Comparison of ENCODE assay signal across 9 mouse cellular contexts in genomic region chr6:112488821-112489180, GRCm38 (mm10). TPM values are rescaled to one million over a fixed set of nuclear protein-coding genes. Genes with fewer than 3 reads are reported as not detected.
DNase-seq lines count a peak whose midpoint lies in the region; ATAC-seq and TF ChIP-seq lines count a peak whose summit lies in the region.
"Had no signal": no experiment of that assay in that cellular context is flagged by ENCODE, and none has a peak within 500 bp of the region (broad histone marks: within the 10 kb centered on the region; RNA-seq: fewer than 3 reads in every experiment).

No protein-coding gene starts in this region.

- intact Hi-C loops in left cerebral cortex, postnatal 4 days (cut with DNase I) = loop anchor here (10.0 kb wide), 1 partner anchor 284 kb away; no protein-coding TSS in a partner anchor

- no peak overlapping the region for H3K9ac ChIP-seq in heart, embryonic 14.5 days (ENCODE audit: low read length)
- H3K9ac ChIP-seq in forebrain, postnatal 0 days = peak overlapping the region; percentile 35; the same call in 1 of the 2 replicates
- H3K9ac ChIP-seq in midbrain, embryonic 12.5 days (replicated peaks) = no peak overlapping the region

- no peak for ATAC-seq in heart, embryonic 14.5 days (ENCODE audit: insufficient number of reproducible peaks, insufficient read depth, low FRiP score, low read depth)
- ATAC-seq in G1E (ENCODE audit: extremely low read depth, insufficient number of reproducible peaks, low FRiP score, poor library complexity, severe bottlenecking) = no peak
- no peak for ATAC-seq in forebrain, postnatal 0 days
- ATAC-seq in midbrain, embryonic 12.5 days (ENCODE audit: low FRiP score, low read depth) = no peak; the same call in 1 of the 2 replicates

- no peaks in the 10 kb centered on the region for H3K36me3 ChIP-seq in heart, embryonic 14.5 days (ENCODE audit: control insufficient read depth, insufficient read depth, low read length)
- no peaks in the 10 kb centered on the region for H3K36me3 ChIP-seq in G1E (replicated peaks)
- no peaks in the 10 kb centered on the region for H3K36me3 ChIP-seq in forebrain, postnatal 0 days (ENCODE audit: insufficient read depth)
- H3K36me3 ChIP-seq in midbrain, embryonic 12.5 days = no peaks in the 10 kb centered on the region

- H3K4me2 ChIP-seq in heart, embryonic 14.5 days (ENCODE audit: low read length) = peak overlapping the region; percentile 81
- H3K4me2 ChIP-seq in forebrain, postnatal 0 days (ENCODE audit: low read depth) = peak overlapping the region; percentile 72
- peak overlapping the region; percentile 64 for H3K4me2 ChIP-seq in midbrain, embryonic 12.5 days (replicated peaks)

- peaks cover 64% of the 10 kb centered on the region for H3K27me3 ChIP-seq in heart, embryonic 14.5 days (ENCODE audit: control insufficient read depth, insufficient read depth, low read length)
- H3K27me3 ChIP-seq in G1E (ENCODE audit: insufficient read depth, low read length) = no peaks in the 10 kb centered on the region
- peaks cover 24% of the 10 kb centered on the region for H3K27me3 ChIP-seq in forebrain, postnatal 0 days (ENCODE audit: insufficient read depth, low read length)
- peaks cover 91% of the 10 kb centered on the region for H3K27me3 ChIP-seq in midbrain, embryonic 12.5 days

- no peak for TF ChIP-seq CTCF in G1E (IDR thresholded peaks at IDR 0.05; ENCODE audit: low read depth, low read length)
- TF ChIP-seq CTCF in forebrain, postnatal 0 days (IDR thresholded peaks at IDR 0.05; ENCODE audit: low read depth) = no peak

- H3K4me3 ChIP-seq in heart, embryonic 14.5 days (ENCODE audit: control insufficient read depth in 1 of 2, insufficient read depth in 1 of 2, low read depth in 1 of 2, low read length in 2 of 2) = peak overlapping the region; percentile 17 to 39
- H3K4me3 ChIP-seq in G1E (ENCODE audit: low read depth, low read length) = peak overlapping the region; percentile 44; the same call in 1 of the 2 replicates
- H3K4me3 ChIP-seq in forebrain, postnatal 0 days (ENCODE audit: low read depth, low read length) = peak overlapping the region; percentile 42
- H3K4me3 ChIP-seq in midbrain, embryonic 12.5 days = peak overlapping the region; percentile 38

- H3K4me1 ChIP-seq in heart, embryonic 14.5 days (ENCODE audit: control insufficient read depth in 2 of 2, insufficient read depth in 2 of 2, low read length in 2 of 2) = peaks cover 5 to 19% of the 10 kb centered on the region in 2 experiments; a peak in 3 of 4 replicates
- no peaks in the 10 kb centered on the region for H3K4me1 ChIP-seq in G1E (ENCODE audit: insufficient read depth, low read depth, low read length)
- H3K4me1 ChIP-seq in forebrain, postnatal 0 days (ENCODE audit: insufficient read depth) = 0 out of 2 replicates have a peak, but pooled peaks cover 4% of the 10 kb centered on the region
- H3K4me1 ChIP-seq in midbrain, embryonic 12.5 days = peaks cover 21% of the 10 kb centered on the region

- WGBS in heart, embryonic 14.5 days = 34% methylated on average over 24 of the region's 24 CpGs
- 36% methylated on average over 24 of the region's 24 CpGs for WGBS in forebrain, postnatal 0 days
- WGBS in midbrain, embryonic 12.5 days = 37% methylated on average over 24 of the region's 24 CpGs

- no peaks in the 10 kb centered on the region for H3K9me3 ChIP-seq in heart, embryonic 14.5 days (ENCODE audit: control insufficient read depth, low read length)
- peaks cover 91% of the 10 kb centered on the region for H3K9me3 ChIP-seq in G1E (replicated peaks)
- no peaks in the 10 kb centered on the region for H3K9me3 ChIP-seq in forebrain, postnatal 0 days (ENCODE audit: low read length)
- H3K9me3 ChIP-seq in midbrain, embryonic 12.5 days = no peaks in the 10 kb centered on the region

- no peak overlapping the region for H3K27ac ChIP-seq in heart, embryonic 14.5 days (replicated peaks in 1 of 2; ENCODE audit: control insufficient read depth in 1 of 2, insufficient read depth in 1 of 2, low read depth in 2 of 2, low read length in 2 of 2)
- no peak overlapping the region for H3K27ac ChIP-seq in forebrain, postnatal 0 days (ENCODE audit: low read depth, low read length)
- no peak overlapping the region for H3K27ac ChIP-seq in midbrain, embryonic 12.5 days (replicated peaks)

- DNase-seq in heart, postnatal 4 days = no peak
- DNase-seq in G1E (ENCODE audit: low spot score) = no peak
- DNase-seq in forebrain, postnatal 0 days = no peak
- no peak for DNase-seq in retina, embryonic 14.5 days (ENCODE audit: low spot score)
- DNase-seq in left cerebral cortex, postnatal 4 days = no peak
- DNase-seq in yolk sac, embryonic 10.5 days (ENCODE audit: low spot score) = no peak

RNA-seq across cellular contexts. Expression of gene Oxtr, which starts 0.9 kb away (rescaled TPM):
- 0.35 and 0.47 TPM in 2 replicates for polyA plus RNA-seq in heart, embryonic 14.5 days (2014; fragmentation: Nextera tagmentation; extraction: Ambion mirVana)
- total RNA-seq in heart, postnatal 4 days (2021) = under 1 TPM; 0.07 to 0.14 TPM
- total RNA-seq in G1E (2014; fragmentation: Nextera tagmentation) (not detected in 2 replicates), G1E (2017) (0.06 and 0.27 TPM in 2 replicates)
- polyA plus RNA-seq in G1E (2012) = 0.01 TPM in 1 of 2 replicates, not detected in the other
- 5.2 and 6.7 TPM in 2 replicates for total RNA-seq in forebrain, postnatal 0 days (2014; rRNA removed)
- polyA plus RNA-seq in forebrain, postnatal 0 days (2015; fragmentation: Nextera tagmentation; extraction: Ambion mirVana) = 1.4 and 3.5 TPM in 2 replicates
- polyA plus RNA-seq in midbrain, embryonic 12.5 days (2016; fragmentation: Nextera tagmentation; extraction: Ambion mirVana) = 0.08 and 0.26 TPM in 2 replicates
- total RNA-seq in left cerebral cortex, postnatal 4 days (2021) = 1 to 10 TPM; 4.8 to 6.2 TPM
- total RNA-seq: neutrophil, adult 5-6 weeks had no signal

RNA-seq across cellular contexts. Expression of gene Cav3, which starts 29.5 kb away (rescaled TPM):
- 108 and 116 TPM in 2 replicates for polyA plus RNA-seq in heart, embryonic 14.5 days (2014; fragmentation: Nextera tagmentation; extraction: Ambion mirVana)
- total RNA-seq in heart, postnatal 4 days (2021) = 100 to 1,000 TPM; 154 to 182 TPM
- total RNA-seq in G1E (2014; fragmentation: Nextera tagmentation) = not detected in 2 replicates
- not detected in 2 replicates for total RNA-seq in G1E (2017)
- polyA plus RNA-seq in G1E (2012) = not detected in 2 replicates
- total RNA-seq in forebrain, postnatal 0 days (2014; rRNA removed) = not detected in 2 replicates
- 0.13 TPM in 2 replicates for polyA plus RNA-seq in forebrain, postnatal 0 days (2015; fragmentation: Nextera tagmentation; extraction: Ambion mirVana)
- not detected in 2 replicates for polyA plus RNA-seq in midbrain, embryonic 12.5 days (2016; fragmentation: Nextera tagmentation; extraction: Ambion mirVana)
- total RNA-seq in left cerebral cortex, postnatal 4 days (2021) = not detected
- total RNA-seq: neutrophil, adult 5-6 weeks had no signal

Comparison
In these comparisons a context has a peak if more than half of its experiments do, and no peak if none do; other contexts are left out.
1. RNA of gene Cav3, which starts 29.5 kb away (total RNA-seq): 154 to 182 TPM in heart, postnatal 4 days; not detected in left cerebral cortex, postnatal 4 days, not detected in G1E and not detected in forebrain, postnatal 0 days; every median in the first group is over 100 times any median in the second.
2. Peak in every context shown above with its lines, with median percentiles within 50 percentile points of each other: H3K4me2 ChIP-seq and H3K4me3 ChIP-seq.